Mouse (Mus musculus) liver, adult 2 months (tissue): Measurements from ENCODE around the gene Lhpp.

Experiments used
- CTCF ChIP-seq: fragments of 200-500 bp; IDR thresholded peaks from 2 replicates; pipeline ENCODE4 v1.5.1; 2011; ENCODE audit warnings: low read depth, low read length, control low read depth
- POLR2A ChIP-seq: fragments of 200-500 bp; IDR thresholded peaks from 2 replicates; pipeline ENCODE4 v1.6.1; 2011; ENCODE audit warnings: low read length, control low read depth; ENCODE audit not compliant: insufficient read depth; ENCODE audit errors: extremely low read depth

GRCm38 (mm10) chr7:132751716-132752115 is 141.3 kb downstream of the Lhpp start:
- TF ChIP-seq CTCF = no peak
- TF ChIP-seq POLR2A = no peak
